Mouse (Mus musculus) inflammation-experienced regulatory T-cells, adult 16 weeks (primary cell): Measurements from ENCODE around the gene Itgav. TPM values are rescaled to one million over a fixed set of nuclear protein-coding genes. Genes with fewer than 3 reads are reported as not detected.

ENCODE experiments used
- polyA plus RNA-seq: library from polyadenylated mRNA; unstranded; fragments of 100-300 nt; shearing (Covaris generic); gene quantifications from one replicate; pipeline ENCODE4 v1.2.1, GENCODE M21; 2017

Gene Itgav
- 20.7 TPM for polyA plus RNA-seq

DNA sequence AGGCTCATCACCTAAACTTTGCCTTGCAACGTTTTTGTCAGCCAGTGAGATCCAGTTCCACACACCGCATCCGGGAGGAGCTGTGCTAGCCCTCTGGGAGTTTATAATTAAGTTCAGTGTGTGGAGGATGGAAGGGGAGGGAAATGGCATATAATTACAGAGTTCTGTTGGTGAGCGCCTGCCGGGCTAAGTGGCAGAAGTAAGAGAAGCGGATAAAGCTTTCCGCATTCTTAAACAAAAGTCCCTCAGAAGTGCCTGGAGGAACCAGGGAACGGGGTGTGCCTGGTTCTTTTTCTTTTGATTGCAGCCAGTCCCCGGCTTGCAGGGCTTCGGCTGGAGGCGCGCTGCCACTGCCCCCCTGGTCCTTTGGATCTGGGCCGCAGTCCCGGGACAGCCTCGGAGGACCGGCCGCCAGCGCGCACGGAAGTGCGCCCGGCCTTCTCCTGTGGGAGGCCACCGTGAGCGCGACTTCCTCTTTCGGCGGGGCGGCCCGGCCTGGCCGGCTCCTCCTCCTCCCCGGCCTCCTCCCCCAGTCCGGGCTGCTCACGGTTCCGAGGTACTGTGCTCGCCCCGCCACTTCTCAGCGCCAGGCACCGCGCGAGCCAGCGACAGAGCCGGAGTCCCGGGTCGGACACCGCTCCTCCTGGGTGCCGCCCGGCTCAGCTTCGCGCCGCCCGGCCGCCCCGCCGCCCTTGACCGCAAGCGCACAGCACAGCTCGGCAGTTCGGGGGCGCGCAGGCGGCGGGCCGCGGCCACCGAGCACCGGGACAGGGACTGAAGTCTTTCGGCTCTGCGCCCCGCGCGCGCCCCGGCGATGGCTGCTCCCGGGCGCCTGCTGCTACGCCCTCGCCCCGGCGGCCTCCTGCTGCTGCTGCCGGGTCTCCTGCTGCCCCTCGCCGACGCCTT lies at the start of gene Itgav:
Gene Itgav, plus strand, starts transcription at position 477 of the 906 bp plus-strand sequence.

DNA sequence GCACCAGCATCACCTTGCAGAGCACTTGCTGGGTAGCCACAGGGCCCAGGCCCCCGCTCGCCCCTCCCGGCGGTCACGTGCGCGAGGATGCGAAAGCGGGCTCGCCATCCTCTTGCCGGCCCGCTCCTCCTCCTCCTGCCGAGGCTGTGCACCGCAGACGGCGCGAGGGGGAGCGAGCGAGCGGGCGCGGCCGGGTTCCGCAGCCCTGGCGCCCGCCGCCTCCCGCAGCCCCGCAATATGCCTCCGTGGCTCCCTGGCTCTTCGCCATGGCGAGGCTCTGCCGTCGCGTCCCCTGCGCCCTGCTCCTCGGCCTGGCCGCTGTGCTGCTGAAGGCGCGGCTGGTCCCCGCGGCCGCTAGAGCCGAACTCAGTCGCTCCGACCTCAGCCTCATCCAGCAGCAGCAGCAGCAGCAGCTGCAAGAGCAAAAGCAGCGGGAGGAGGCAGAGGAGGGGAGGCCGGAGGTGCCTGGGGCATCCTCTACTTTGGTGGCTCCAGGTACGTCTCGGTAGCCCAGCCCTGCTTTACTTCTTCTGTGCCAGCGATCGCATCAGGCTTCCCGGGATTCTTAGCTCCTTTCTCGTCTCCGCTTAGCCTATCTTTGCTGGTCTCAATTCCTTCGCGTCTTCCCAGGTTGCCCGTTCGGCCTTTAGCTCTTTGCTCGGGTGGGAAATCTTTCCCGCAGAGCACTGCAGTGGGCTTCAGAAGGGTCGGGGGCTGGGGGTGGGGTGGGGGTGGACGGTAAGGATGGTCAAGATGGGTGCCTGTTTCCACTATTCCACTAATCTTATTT lies 88.5 kb downstream of the Itgav start, which contains the start of gene Fam171b:
Gene Fam171b, plus strand, starts transcription at position 154 of the 790 bp plus-strand sequence.

Other genes with a start within 250 kb of the Itgav start
- gene Zc3h15, start 80.0 kb upstream of the Itgav start, polyA plus RNA-seq = 115 TPM
- 0.18 TPM for gene Fam171b, start 88.2 kb downstream of the Itgav start, polyA plus RNA-seq
- gene Zswim2, start 216.8 kb downstream of the Itgav start, polyA plus RNA-seq = not detected
- not detected for gene Gm13698, start 231.3 kb downstream of the Itgav start, polyA plus RNA-seq
- gene Gm13693, start 237.1 kb downstream of the Itgav start, polyA plus RNA-seq = not detected
- not detected for gene Gm13695, start 242.9 kb downstream of the Itgav start, polyA plus RNA-seq
- not detected for gene Gm13696, start 248.7 kb downstream of the Itgav start, polyA plus RNA-seq